Mouse (Mus musculus) heart, embryonic 15.5 days (tissue): Measurements from ENCODE around the gene Msi2. TPM values are rescaled to one million over a fixed set of nuclear protein-coding genes. Genes with fewer than 3 reads are reported as not detected.
A peak's percentile ranks its signal among the peaks of the same experiment; 100 is the strongest.

ENCODE experiments used
- ATAC-seq: fragments of 200-750 bp; cut with Nextera tagmentation; replicated peaks from 2 replicates; pipeline ENCODE4 v1.8.0; 2017; ENCODE audit warnings: low read depth, moderate TSS enrichment; ENCODE audit not compliant: insufficient number of reproducible peaks, insufficient read depth, low FRiP score
- H3K27ac ChIP-seq: fragments of 300-500 bp; sonication (generic); 2 replicates; pipeline ENCODE4 v1.5.1; 2015; ENCODE audit warnings: mild to moderate bottlenecking, inconsistent platforms
- H3K27me3 ChIP-seq: fragments of 300-500 bp; sonication (generic); 2 replicates; pipeline ENCODE4 v1.6.1; 2015; ENCODE audit warnings: inconsistent platforms
- H3K36me3 ChIP-seq: fragments of 300-500 bp; sonication (generic); 2 replicates; pipeline ENCODE4 v1.6.1; 2015; ENCODE audit warnings: mild to moderate bottlenecking, inconsistent platforms
- H3K4me1 ChIP-seq: fragments of 300-500 bp; sonication (generic); replicated peaks from 2 replicates; pipeline ENCODE4 v1.6.1; 2015; ENCODE audit warnings: inconsistent platforms
- H3K4me2 ChIP-seq: fragments of 300-500 bp; sonication (generic); 2 replicates; pipeline ENCODE4 v1.6.1; 2015; ENCODE audit warnings: inconsistent platforms, mild to moderate bottlenecking, moderate library complexity
- H3K4me3 ChIP-seq: fragments of 300-500 bp; sonication (generic); 2 replicates; pipeline ENCODE4 v1.5.1; 2015; ENCODE audit warnings: mild to moderate bottlenecking, inconsistent platforms
- H3K9ac ChIP-seq: fragments of 300-500 bp; sonication (generic); 2 replicates; pipeline ENCODE4 v1.6.1; 2015; ENCODE audit warnings: mild to moderate bottlenecking, inconsistent platforms
- H3K9me3 ChIP-seq: fragments of 300-500 bp; sonication (generic); replicated peaks from 2 replicates; pipeline ENCODE4 v1.6.1; 2016; ENCODE audit warnings: inconsistent platforms
- WGBS: fragments of 180-500 bp; shearing (Covaris S2); methylation state at CpG from one replicate; pipeline ENCODE4 v1.1.7; 2015; ENCODE audit warnings: mixed read lengths; 5-methylcytosine and 5-hydroxymethylcytosine counted together
- polyA plus RNA-seq: library from polyadenylated mRNA; unstranded; fragments of >200 nt; fragmentation: Nextera tagmentation; extraction: Ambion mirVana; gene quantifications from 2 replicates; pipeline ENCODE4 v1.2.1, GENCODE M21; 2015

The Msi2 gene
- polyA plus RNA-seq, 1 experiment from 2014 or later, result 19.6 TPM

DNA sequence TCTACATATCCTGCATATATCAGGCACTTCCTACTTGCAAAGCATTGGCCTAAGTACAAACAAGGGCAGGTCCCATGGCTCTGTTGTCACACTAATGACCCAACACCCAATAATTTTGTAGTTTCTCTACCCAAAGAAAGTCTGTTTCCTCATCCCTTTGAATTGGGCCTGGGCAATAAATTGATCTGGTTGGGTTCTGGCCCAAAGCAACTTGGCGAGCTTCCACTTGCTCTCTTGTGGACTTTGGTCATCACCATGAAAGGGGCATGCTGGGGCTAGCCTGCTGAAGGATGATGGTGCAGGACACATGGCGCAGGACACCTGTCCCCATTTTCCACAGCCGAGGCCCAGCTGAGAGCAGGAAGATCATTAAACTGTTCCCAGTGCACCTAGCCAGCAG lies 234.3 kb downstream of the Msi2 start:
- Histone ChIP-seq H3K4me1 (peaks cover 64% of the 10 kb centered on the region), H3K36me3 (no peaks in the 10 kb centered on the region), H3K4me2 (no peak overlapping the region), H3K4me3 (no peak overlapping the region), H3K9ac (no peak overlapping the region), H3K27ac (no peak overlapping the region), H3K9me3 (no peaks in the 10 kb centered on the region), H3K27me3 (no peaks in the 10 kb centered on the region)
- WGBS, result 89% methylated on average over 3 of the region's 3 CpGs
- no peak for ATAC-seq

DNA sequence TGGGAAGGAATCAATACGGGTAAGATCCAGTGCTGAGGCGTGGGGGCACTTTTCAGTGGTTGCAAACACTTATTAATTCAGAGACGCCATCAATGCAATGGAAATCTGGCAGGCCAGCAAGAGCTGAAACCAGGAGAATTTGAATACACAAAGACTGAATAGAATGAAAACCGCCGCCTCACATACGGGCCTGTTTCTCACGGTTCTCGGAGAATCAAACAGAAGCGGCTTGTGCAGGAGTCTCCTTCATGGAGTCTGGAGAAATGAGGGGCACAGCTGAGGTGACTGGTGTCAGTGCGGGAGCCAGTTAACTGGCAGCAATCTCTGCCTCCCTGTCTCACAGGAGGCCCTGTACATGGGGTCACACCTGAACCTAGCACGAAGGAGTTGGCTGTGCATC lies 235.7 kb downstream of the Msi2 start:
- H3K4me1 ChIP-seq, result peaks cover 58% of the 10 kb centered on the region
- H3K9ac ChIP-seq, result no peak overlapping the region
- H3K36me3 ChIP-seq, result no peaks in the 10 kb centered on the region
- no peak overlapping the region for H3K4me2 ChIP-seq
- H3K4me3 ChIP-seq, result no peak overlapping the region
- no peaks in the 10 kb centered on the region for H3K9me3 ChIP-seq
- no peak for ATAC-seq
- H3K27ac ChIP-seq, result no peak overlapping the region; the same call in 1 of the 2 replicates
- 81% methylated on average over 11 of the region's 11 CpGs for WGBS
- H3K27me3 ChIP-seq, result no peaks in the 10 kb centered on the region

- no peak for ATAC-seq
- Histone ChIP-seq H3K4me3 (no peak overlapping the region), H3K27me3 (no peaks in the 10 kb centered on the region), H3K4me1 (peaks cover 58% of the 10 kb centered on the region), H3K9ac (no peak overlapping the region), H3K27ac (0 out of 2 replicates have a peak overlapping the region, but pooled peaks have one; percentile 51), H3K36me3 (no peaks in the 10 kb centered on the region), H3K4me2 (no peak overlapping the region), H3K9me3 (no peaks in the 10 kb centered on the region)
- WGBS, result 82% methylated on average over 6 of the region's 6 CpGs
Observed at GRCm38 (mm10) chr11:88482236-88482635, 236.1 kb downstream of the Msi2 start.

DNA sequence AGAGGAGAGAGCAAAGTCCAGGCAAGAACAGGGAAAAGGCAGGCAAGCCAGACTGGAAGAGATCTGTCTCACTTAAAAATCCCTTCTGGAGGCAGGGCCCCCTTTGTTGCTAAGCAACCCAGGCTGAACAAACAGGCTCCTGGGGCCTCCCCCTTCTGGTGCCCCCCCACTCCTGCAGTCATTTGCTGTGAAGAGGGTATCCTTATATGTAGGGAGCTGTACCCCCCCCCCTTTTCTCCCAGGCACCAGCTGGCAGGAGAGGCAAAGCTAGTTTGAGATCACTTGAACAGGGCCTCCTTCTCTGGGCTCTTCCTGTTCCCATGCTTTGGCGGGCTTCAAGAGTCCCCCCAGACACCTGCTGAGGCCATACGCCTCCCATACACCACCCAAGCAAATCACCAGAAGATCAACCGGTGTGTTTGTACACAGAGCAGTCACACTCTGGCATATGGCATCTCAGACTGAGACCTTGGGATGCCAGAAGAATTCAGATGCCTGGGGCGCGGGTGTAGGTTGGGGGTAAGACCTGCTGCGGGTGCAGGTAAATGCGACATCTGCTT lies 236.6 kb downstream of the Msi2 start:
- H3K27me3 ChIP-seq, result no peaks in the 10 kb centered on the region
- no peak overlapping the region for H3K4me3 ChIP-seq
- WGBS, result 60% methylated on average over 7 of the region's 7 CpGs
- H3K9ac ChIP-seq, result no peak overlapping the region
- H3K27ac ChIP-seq, result peak overlapping the region; percentile 51
- H3K4me1 ChIP-seq, result peaks cover 58% of the 10 kb centered on the region
- 0 out of 2 replicates have a peak, but pooled peaks have one; percentile 41 for ATAC-seq
- H3K36me3 ChIP-seq, result no peaks in the 10 kb centered on the region
- no peaks in the 10 kb centered on the region for H3K9me3 ChIP-seq
- no peak overlapping the region for H3K4me2 ChIP-seq

DNA sequence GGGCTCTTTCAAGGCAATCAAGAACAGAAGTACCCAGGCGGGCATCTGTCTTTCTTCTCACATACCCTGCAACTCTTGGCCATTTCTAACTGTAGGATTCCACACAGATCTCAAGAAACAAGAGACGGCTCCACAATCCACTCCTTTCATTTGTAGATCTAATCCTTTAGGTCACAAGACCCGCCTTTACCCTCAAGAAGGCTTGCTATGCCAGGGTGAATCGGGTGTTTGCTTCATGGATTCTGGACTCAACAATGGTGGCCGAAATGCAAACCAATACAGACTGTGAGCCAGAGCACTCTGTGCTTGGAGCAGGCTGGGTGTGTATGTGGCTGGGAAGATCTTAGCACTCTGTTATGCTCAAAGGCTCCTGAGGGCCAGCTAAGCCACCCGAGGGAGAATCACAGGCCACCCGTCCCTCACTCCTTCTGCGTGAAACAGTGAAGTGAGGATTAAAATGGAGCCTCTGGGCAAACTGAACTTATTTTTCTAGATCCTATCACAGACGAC lies 237.2 kb downstream of the Msi2 start:
- Histone ChIP-seq H3K27ac (peak overlapping the region; percentile 51), H3K36me3 (no peaks in the 10 kb centered on the region), H3K9me3 (no peaks in the 10 kb centered on the region), H3K9ac (no peak overlapping the region), H3K27me3 (no peaks in the 10 kb centered on the region), H3K4me3 (no peak overlapping the region), H3K4me2 (no peak overlapping the region), H3K4me1 (peaks cover 59% of the 10 kb centered on the region)
- no peak for ATAC-seq
- 61% methylated on average over 9 of the region's 9 CpGs for WGBS

GRCm38 (mm10) chr11:88479498-88479897 lies 238.8 kb downstream of the Msi2 start:
- H3K4me3 ChIP-seq, result no peak overlapping the region
- H3K9me3 ChIP-seq, result no peaks in the 10 kb centered on the region
- no peak overlapping the region for H3K9ac ChIP-seq
- peaks cover 58% of the 10 kb centered on the region for H3K4me1 ChIP-seq
- H3K4me2 ChIP-seq, result no peak overlapping the region
- no peak overlapping the region for H3K27ac ChIP-seq
- no peak for ATAC-seq
- H3K36me3 ChIP-seq, result no peaks in the 10 kb centered on the region
- no peaks in the 10 kb centered on the region for H3K27me3 ChIP-seq
- WGBS, result 80% methylated on average over 5 of the region's 5 CpGs

- Histone ChIP-seq H3K9ac (no peak overlapping the region), H3K9me3 (no peaks in the 10 kb centered on the region), H3K4me2 (no peak overlapping the region), H3K4me3 (no peak overlapping the region), H3K27ac (peak overlapping the region; percentile 83), H3K4me1 (peaks cover 60% of the 10 kb centered on the region), H3K27me3 (no peaks in the 10 kb centered on the region), H3K36me3 (no peaks in the 10 kb centered on the region)
- 43% methylated on average over 4 of the region's 4 CpGs for WGBS
- peak; percentile 67; the same call in 1 of the 2 replicates for ATAC-seq
Observed at GRCm38 (mm10) chr11:88474889-88475440, 243.3 kb downstream of the Msi2 start.

DNA sequence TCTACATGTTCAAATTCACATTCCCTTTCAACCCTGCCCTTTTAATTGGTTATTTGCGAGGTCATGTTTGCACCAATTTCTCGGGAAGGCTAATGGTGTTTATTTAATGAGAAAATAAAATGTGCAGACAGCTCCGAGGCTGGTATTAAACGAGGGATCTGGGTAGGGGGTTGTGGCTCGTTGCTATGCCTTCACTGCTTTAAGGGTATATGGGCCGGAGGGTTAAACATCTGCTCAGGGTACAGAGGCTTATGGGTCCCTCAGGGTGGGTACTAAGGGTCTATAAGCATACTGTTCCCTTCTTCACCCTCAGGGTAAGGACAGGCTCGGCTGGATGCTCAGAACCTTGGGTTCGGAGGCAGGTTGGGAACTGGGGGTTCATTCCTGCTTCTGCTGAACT lies 245.6 kb downstream of the Msi2 start:
- Histone ChIP-seq H3K4me2 (no peak overlapping the region), H3K9ac (no peak overlapping the region), H3K27me3 (no peaks in the 10 kb centered on the region), H3K4me3 (no peak overlapping the region), H3K9me3 (no peaks in the 10 kb centered on the region), H3K4me1 (peaks cover 70% of the 10 kb centered on the region), H3K36me3 (no peaks in the 10 kb centered on the region), H3K27ac (no peak overlapping the region; the same call in 1 of the 2 replicates)
- no peak for ATAC-seq
- WGBS, result 79% methylated on average over 8 of the region's 8 CpGs

DNA sequence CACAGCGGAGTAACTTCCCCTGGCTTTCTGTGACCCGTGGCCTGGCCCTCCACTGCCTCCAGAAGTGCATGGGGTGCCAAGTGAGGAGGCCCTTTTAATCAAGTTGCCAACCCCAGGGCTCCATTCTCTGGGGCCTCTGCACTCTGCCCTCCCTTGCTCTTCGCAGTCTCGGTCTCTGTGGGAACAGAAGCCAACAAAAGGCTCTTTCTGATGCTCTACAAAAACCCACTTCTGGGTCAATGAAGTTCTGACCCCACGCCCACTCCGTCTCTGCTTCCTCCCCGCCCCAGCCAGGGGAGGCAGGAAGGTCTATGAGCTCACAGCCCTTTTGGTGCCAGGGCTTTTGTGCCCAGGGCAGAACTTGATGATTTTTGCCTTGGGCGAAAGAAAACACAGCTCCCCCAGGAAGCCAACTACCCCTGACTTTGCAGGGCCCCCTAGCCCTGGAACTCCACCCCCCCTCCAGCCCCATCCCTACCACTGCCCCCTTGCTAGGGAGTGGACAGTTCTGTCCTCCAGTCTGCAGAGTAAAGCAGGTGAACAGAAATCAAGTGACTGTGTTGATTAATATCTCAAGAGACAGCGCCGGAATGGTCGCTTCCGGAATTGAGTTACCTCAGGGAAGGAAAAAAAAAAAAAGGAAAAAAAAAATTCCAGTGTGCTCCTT lies 246.2 kb downstream of the Msi2 start:
- Histone ChIP-seq H3K27ac (peak overlapping the region; percentile 74), H3K9me3 (no peaks in the 10 kb centered on the region), H3K4me1 (peaks cover 76% of the 10 kb centered on the region), H3K9ac (0 out of 2 replicates have a peak overlapping the region, but pooled peaks have one; percentile 7), H3K4me3 (no peak overlapping the region), H3K27me3 (no peaks in the 10 kb centered on the region), H3K4me2 (no peak overlapping the region), H3K36me3 (no peaks in the 10 kb centered on the region)
- no peak for ATAC-seq
- WGBS, result 55% methylated on average over 12 of the region's 12 CpGs

DNA sequence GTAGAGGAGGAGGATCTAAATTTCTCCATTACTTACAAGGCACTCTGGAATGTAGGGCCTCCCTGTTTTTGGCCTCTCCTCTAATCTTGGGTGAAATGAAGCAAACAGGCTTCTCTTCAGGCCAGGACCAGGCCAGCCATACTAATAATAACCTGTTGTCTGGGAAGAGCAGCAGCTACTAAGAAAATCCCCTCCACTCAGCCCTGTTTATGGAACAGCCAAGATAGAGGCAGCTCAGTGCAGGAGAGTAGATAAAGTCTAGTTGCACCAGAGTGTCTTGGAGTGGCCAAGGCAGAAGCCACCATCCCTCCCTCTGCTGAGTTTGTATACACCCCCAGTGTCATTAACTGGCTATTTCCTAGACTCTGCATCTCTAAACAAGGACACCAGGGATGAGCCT lies 247.7 kb downstream of the Msi2 start:
- Histone ChIP-seq H3K4me3 (no peak overlapping the region), H3K4me1 (peaks cover 75% of the 10 kb centered on the region), H3K27me3 (no peaks in the 10 kb centered on the region), H3K36me3 (no peaks in the 10 kb centered on the region), H3K4me2 (no peak overlapping the region), H3K9me3 (no peaks in the 10 kb centered on the region), H3K9ac (no peak overlapping the region), H3K27ac (peak overlapping the region; percentile 74)
- peak; percentile 12; the same call in 1 of the 2 replicates for ATAC-seq

DNA sequence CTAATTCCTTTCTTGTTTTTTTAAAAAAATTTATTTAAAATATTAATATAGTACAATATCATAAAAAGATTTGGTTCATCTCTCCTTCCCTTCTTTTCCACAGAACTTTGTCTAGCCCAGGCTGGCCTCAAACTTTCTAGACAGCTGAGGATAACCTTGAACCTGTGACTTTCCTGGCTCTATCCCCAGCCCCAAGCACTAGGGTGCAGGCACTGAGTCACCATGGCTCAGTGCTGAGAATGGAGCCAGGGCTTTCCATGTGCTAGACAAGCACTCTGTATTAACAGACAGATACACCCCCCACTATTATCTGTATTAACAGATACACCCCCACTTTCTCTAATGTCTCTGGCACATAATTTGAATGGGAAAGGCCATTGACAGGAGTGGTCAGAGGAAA lies 249.3 kb downstream of the Msi2 start:
- Histone ChIP-seq H3K9ac (no peak overlapping the region), H3K4me1 (peaks cover 72% of the 10 kb centered on the region), H3K4me2 (no peak overlapping the region), H3K36me3 (no peaks in the 10 kb centered on the region), H3K4me3 (no peak overlapping the region), H3K27me3 (no peaks in the 10 kb centered on the region), H3K9me3 (no peaks in the 10 kb centered on the region), H3K27ac (peak overlapping the region; percentile 74)
- no peak for ATAC-seq
